Mouse (Mus musculus): ENCODE results near the gene Farsa. TPM values are rescaled to one million over a fixed set of nuclear protein-coding genes. Genes with fewer than 3 reads are reported as not detected.
"Not testable (repeated sequence)": the region's sequence is repeated elsewhere in the genome, so short reads cannot be mapped to it uniquely, and the experiment has no call there.

Gene Farsa
- total RNA-seq (2021) = 10 to 100 TPM; 29.7 to 31.4 TPM
- long read RNA-seq, experiment 1, transcript Farsa-201 (13 exons, 1,826 nt) = major isoform, 38 of 48 reads
- long read RNA-seq, experiment 1, partial matches to known transcripts = 2 of 48 reads
- long read RNA-seq, experiment 1, other reads (novel, unspliced or antisense) = 7 of 48 reads
- long read RNA-seq, experiment 2, transcript Farsa-201 (13 exons, 1,826 nt) = major isoform, 47 of 55 reads
- long read RNA-seq, experiment 2, partial matches to known transcripts = 2 of 55 reads
- long read RNA-seq, experiment 2, other reads (novel, unspliced or antisense) = 5 of 55 reads

- DNase-seq = peak; percentile 91
These were observed at the start of gene Farsa for GRCm38 (mm10) chr8:84856864-84857441. Farsa (plus strand) TSS chr8:84856989.

DNA sequence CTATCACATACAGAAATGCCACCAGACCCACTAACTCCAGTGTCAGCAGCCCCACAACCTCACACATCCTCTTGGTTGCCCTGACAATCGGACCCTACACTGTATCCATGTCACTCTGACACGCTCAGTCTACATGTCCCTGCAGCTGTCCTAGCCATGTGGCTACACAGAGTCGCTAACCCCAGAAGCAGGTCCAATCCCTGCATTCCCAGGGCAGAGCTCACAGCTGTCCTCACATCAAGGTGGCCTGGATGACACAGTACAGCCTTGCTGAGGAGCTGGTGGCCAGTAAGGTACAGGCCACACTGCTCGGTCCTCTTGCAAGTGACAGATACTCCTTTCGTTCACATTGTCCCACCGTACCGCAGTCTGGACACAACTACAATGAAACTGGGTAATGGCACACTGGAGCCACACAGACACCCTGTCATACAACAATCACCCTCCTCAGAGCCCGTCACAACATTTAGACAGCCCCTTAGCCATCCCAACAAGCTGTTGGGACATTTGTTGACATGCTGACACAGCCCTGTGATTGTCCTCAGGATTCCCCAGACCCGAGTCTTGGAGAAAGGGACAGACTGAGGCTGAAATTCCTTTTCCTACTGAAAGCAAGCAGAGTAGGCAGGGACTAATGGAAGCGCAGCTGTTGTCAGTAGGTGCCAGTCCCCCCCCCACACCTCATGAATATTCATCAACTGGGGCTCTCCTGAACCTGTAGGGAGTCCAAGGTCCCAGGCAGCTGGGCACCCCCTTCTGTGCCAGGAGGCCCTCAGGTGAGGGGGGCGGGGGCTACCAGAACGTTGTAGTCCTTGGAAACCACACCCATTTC, 47.5 kb upstream of the Farsa start:
- DNase-seq = no peak

GRCm38 (mm10) chr8:84809941-84810280, 46.9 kb upstream of the Farsa start:
- no peak for DNase-seq

GRCm38 (mm10) chr8:84810896-84811295, 45.9 kb upstream of the Farsa start:
- DNase-seq = peak; percentile 97

GRCm38 (mm10) chr8:84811303-84811702, 45.5 kb upstream of the Farsa start:
- no peak for DNase-seq

DNA sequence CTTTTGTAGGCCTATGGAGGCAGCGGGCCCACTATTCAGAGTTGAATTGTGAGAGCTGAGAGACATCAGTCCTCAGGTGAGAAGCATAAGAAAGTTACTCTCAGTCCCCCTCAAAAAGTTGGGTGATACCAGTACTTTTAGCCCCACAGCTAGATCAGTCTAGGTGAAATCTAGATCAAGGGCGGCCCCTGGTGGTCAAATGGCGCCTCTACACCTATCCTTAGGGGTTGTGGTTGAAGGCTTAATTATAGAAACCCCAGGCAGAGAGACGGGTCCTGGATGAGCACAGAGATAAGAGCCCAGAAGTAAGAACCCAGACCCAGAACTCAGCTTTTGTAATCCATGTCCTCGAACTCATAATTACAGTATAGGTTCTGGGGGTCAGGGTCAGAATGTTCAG, 43.7 kb upstream of the Farsa start:
- peak; percentile 89 for DNase-seq

GRCm38 (mm10) chr8:84813830-84814229, 43.0 kb upstream of the Farsa start:
- DNase-seq = no peak

DNA sequence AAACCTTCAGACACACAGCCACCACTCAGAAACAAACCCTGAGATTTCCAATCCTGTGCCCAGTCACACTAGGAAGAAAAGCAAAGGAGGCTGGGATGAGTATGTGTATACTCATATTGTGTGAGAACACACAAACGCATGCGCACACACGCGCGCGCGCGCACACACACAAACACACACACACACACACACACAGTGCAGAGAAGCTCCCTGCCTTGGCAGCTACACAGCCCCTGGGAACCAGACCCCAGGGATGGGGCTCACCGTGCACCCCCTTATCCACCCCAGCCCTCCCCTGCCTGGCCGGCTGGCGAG, 42.6 kb upstream of the Farsa start:
- no peak for DNase-seq

DNA sequence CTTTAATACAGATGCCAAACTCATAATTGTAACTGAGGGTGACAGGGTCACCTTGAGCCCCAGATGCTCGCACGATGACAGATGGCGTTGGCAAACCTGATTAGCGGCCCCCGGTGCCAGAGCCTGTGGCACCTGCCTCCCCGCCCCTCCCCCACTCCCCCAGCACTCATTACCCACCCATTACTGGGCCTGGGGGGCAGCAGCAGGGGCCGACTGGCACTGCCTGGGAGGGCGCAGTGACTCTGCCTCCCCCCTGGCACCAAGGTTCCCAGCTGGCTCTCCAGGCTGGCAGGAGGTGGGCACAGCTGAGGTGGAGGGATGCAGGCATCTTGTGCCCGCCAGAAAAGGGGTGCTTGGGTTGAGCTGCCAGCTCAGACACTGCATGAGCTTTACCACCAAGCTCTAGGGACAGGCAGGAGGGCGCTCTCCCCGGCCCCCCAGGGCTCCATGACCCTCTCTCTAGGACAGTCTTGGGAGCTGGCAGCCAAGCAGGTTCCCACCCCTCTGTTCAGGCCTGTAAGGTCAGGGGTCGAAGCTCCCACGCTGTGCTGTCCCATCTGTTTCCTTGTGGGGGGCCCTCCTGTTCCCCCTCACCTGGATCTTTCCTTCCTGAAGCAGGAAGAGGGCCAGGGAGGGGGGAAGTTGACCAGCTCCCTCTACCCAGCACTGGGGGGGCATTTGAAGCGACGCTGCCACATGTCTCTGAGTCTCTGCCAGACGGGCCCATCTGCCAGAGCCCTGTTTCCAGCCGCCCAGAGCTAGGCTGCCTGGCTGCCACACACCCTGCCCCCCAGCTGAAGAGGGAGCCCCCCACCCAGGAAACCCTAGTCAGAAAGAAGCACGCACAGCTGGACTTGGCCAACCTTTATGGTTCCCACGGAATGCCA, 42.0 kb upstream of the Farsa start:
- DNase-seq = peak; percentile 62

DNA sequence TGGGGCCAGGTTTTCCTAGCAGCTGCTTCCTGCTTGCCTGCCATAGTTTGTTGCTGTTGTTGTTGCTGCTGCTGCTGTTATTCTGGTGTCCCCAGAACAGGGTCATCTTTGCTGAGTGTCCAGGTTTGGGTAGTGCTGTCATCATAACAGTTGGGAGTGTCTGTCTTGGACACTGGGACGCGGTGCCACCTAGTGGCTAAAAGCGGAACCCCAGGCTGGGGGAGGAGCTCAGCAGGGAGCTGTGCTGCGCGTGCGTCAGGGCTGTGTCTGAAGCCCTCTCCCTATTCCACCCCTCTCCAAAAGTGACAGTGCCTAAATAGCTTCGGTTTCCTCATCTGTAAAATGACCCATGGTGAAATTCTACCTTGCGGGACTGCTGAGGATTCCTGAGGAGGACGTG, 41.2 kb upstream of the Farsa start:
- DNase-seq = peak; percentile 99

DNA sequence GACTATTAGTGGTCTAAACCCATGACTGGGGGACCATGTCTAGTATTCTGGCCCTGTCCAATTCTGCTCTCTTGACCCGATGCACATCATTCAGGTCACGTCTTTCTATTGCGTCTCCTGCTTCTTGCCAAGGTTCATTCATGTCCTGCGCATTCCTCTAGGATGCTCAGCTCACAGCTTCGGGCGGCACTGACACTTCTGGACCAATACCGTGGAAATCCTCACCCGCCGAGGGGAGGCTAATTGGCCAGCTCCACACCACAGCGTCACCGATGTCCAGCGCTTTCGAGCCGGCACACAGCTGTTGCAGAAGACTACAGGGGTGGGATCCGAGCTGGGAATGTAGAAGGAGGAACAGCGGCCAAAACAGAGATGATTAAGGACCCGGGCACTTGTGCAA, 40.7 kb upstream of the Farsa start:
- DNase-seq = no peak

GRCm38 (mm10) chr8:84822723-84823122, 34.1 kb upstream of the Farsa start, which contains the start of gene Dand5:
Dand5 (minus strand) TSS chr8:84822823.
- DNase-seq = no peak

DNA sequence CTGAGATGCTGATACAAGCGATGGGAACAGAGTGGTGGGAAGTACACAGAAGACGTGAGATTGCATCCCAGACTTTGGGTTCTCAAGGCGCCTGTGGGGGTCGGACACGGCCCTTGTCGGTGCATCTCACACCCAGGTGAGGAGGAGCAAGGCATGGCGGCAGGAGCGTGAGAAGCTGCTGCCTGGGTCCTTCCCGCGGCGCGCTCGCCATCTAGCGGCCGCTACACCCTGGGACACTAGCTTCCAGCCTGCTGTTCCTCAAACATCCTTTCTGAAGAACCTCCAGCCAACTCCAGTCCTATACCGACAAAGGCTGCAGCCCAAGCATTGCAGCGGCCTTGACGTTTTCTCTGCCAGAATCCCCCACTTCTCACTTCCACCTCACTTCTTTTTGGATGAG, 33.1 kb upstream of the Farsa start:
- DNase-seq = peak; percentile 66

- no peak for DNase-seq
These were observed 31.2 kb upstream of the Farsa start for GRCm38 (mm10) chr8:84825636-84826035.

DNA sequence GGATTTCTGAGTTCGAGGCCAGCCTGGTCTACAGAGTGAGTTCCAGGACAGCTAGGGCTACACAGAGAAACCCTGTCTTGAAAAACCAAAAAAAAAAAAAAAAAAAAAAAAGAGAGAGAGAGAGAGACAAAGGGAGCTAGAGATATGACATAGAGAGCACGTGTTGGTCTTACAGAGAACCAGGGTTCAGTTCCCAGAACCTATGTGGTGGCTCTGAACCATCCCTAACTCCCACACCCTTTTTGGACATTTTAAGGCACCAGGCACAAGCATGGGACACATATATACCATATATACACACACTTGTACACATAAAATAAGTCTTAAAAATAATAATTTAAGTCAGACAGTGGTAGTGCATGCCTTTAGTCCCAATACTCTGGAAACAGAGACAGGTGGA, 30.3 kb upstream of the Farsa start:
- DNase-seq = not testable (repeated sequence)

GRCm38 (mm10) chr8:84831490-84831889, 25.3 kb upstream of the Farsa start, which contains the start of gene Gadd45gip1:
Gadd45gip1 (plus strand) TSS chr8:84831522.
- DNase-seq = no peak

DNA sequence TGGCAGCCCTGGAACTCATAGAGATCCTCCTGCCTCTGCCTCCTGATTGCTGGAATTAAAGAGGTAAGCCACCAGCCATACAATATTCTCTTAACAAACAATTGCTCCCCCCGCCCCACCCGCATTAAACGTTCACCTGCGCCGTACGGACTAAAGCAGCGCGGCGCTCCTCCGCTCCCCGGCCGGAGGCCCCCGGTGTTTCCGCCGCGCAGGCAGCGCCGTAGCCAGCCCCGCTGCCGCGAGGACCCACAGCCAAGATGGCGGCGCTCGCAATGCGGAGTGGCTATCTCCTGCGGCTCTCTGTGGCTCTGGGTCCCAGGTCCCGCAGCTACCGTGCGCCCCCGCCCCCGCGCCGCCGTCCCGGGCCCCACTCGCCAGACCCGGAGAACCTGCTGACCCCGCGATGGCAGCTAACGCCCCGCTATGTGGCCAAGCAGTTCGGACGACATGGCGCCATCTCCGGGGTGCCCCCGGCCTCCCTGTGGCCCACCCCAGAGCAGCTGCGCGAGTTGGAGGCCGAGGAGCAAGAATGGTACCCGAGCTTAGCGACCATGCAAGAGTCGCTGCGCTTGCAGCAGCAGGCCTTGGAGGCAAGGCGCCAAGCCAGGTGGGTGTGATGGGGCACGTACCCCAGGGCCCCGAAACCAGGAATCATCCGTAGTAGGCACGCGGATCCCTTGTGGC, 24.6 kb upstream of the Farsa start:
- peak; percentile 81 for DNase-seq

- no peak for DNase-seq
These were observed 23.7 kb upstream of the Farsa start for GRCm38 (mm10) chr8:84832759-84833742.

DNA sequence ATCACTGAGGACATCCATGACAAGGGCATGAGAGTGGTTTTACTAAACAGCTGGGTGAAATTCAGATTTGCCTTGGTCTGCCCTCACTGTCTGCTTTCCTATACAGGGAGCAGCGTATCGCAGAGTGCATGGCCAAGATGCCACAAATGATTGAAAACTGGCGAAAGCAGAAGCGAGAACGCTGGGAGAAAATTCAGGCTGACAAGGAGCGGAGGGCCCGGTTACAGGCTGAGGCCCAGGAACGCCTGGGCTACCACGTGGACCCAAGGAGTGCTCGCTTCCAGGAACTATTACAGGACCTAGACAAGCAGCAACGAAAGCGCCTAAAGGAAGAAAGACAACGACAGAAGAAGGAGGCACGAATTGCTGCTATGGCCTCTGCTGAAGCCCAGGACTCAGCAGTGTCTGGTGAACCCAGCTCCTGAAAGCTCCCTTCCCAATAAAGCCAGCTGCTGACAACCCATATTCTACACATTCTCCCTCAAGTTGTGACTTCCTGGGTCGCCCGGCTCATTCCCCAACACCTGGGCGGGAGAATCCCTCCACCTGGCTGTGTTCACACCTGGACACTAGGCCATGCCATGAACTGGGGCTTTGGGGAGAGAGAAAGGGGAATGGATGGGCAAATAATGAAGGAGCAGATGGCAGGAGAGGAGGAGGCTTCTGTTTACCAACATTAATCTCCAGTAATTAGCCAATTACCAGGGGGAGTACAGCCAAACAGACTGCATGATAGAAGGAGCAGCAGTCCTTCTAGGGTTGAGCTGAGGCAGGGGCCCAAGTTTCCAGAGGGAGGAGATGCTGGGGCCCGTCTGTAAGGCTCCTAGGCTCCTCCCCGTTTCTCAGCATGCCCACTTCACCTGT, 22.6 kb upstream of the Farsa start:
- DNase-seq = no peak
